Mouse (Mus musculus) embryonic fibroblast, embryonic 13.5 days (primary cell): ENCODE measurements around the gene Slc16a3.

Source experiments
- CTCF ChIP-seq: IDR thresholded peaks from 2 replicates; pipeline ENCODE4 v1.5.1; 2011; ENCODE audit warnings: mild to moderate bottlenecking, control low read depth, low read length, moderate library complexity, borderline replicate concordance; ENCODE audit not compliant: insufficient read depth
- POLR2A ChIP-seq: IDR thresholded peaks from 2 replicates; pipeline ENCODE4 v1.6.1; 2011; ENCODE audit warnings: low read depth, mild to moderate bottlenecking, control low read depth, low read length, moderate library complexity

GRCm38 (mm10) chr11:120965587-120965986 is 17.3 kb downstream of the Slc16a3 start:
- TF ChIP-seq POLR2A (no peak), CTCF (no peak)
